Mouse (Mus musculus) splenic B cell, adult 2 months (primary cell): ENCODE measurements around the gene Calhm2.
A peak's percentile ranks its signal among the peaks of the same experiment; 100 is the strongest.
"Not testable (repeated sequence)": the region's sequence is repeated elsewhere in the genome, so short reads cannot be mapped to it uniquely, and the experiment has no call there.

ENCODE experiments used
- DNase-seq: peaks from one replicate; pipeline ENCODE4 v3.0.0-alpha.2; 2011; ENCODE audit warnings: low read depth, low spot score
- H3K27me3 ChIP-seq: 2 replicates; pipeline ENCODE4 v1.6.1; 2012; ENCODE audit warnings: mild to moderate bottlenecking, low read length, moderate library complexity, mixed read lengths; ENCODE audit not compliant: control insufficient read depth, poor library complexity, insufficient read depth, severe bottlenecking
- H3K36me3 ChIP-seq: 2 replicates; pipeline ENCODE4 v1.6.1; 2012; ENCODE audit warnings: mild to moderate bottlenecking, low read length, moderate library complexity, mixed read lengths; ENCODE audit not compliant: control insufficient read depth, poor library complexity, insufficient read depth, severe bottlenecking

Calhm2 gene

GRCm38 (mm10) chr19:47167617-47168214, 29.6 kb upstream of the Calhm2 start:
- no peaks in the 10 kb centered on the region for H3K36me3 ChIP-seq
- 0 out of 2 replicates have a peak, but pooled peaks cover 2% of the 10 kb centered on the region for H3K27me3 ChIP-seq
- no peak for DNase-seq

DNA sequence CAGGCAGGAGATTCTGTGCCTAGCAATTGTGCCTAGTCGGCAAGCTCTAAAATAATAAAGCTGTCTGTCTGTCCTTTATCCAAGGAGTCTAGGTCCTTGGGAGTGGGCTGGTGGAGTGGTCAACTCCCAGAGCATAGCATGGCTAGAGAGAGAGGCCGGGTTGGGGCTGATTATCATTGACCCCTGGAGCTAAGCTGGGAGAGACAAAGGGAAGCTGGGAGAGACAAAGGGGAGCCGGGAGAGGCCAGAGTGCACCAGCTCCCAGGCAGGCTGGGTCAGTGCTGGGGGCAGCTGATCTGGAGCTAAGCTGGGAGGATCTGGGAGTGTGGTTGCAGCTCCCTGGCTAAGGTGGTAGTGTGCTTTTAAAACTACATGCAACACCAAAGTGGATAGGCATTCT, 28.7 kb upstream of the Calhm2 start:
- H3K27me3 ChIP-seq, result 0 out of 2 replicates have a peak, but pooled peaks cover 2% of the 10 kb centered on the region
- no peak for DNase-seq
- H3K36me3 ChIP-seq, result no peaks in the 10 kb centered on the region

GRCm38 (mm10) chr19:47163176-47163744, 25.2 kb upstream of the Calhm2 start:
- 0 out of 2 replicates have a peak, but pooled peaks cover 2% of the 10 kb centered on the region for H3K27me3 ChIP-seq
- no peaks in the 10 kb centered on the region for H3K36me3 ChIP-seq
- DNase-seq, result no peak

DNA sequence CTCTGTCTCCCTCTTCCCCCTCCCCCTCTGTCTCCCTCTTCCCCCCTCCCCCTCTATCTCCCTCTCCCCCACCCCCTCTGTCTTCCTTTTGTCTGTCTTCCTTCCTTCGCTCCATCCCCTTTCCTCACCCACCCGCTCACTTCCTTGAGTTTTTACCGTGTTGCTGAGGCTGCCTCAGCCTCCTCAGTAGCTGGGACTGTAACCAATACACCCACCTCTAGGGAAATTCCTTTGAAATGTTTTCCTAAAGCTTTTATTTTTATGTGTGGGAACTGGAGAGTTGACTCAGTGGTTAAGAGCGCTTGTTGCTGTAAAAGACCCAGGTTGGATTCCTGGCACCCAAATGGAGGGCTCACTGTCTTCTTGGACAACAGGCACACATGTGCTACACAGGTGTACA, 23.6 kb upstream of the Calhm2 start:
- Histone ChIP-seq H3K27me3 (0 out of 2 replicates have a peak, but pooled peaks cover 1% of the 10 kb centered on the region), H3K36me3 (no peaks in the 10 kb centered on the region)
- DNase-seq, result no peak

- no peaks in the 10 kb centered on the region for H3K36me3 ChIP-seq
- no peaks in the 10 kb centered on the region for H3K27me3 ChIP-seq
- no peak for DNase-seq
Observed at GRCm38 (mm10) chr19:47157664-47158063, 19.6 kb upstream of the Calhm2 start, which contains the start of gene Calhm3. Gene Calhm3, minus strand, starts transcription at chr19:47157764.

- Histone ChIP-seq H3K27me3 (no peaks in the 10 kb centered on the region), H3K36me3 (no peaks in the 10 kb centered on the region)
- DNase-seq, result no peak
Observed at GRCm38 (mm10) chr19:47153767-47154166, 15.7 kb upstream of the Calhm2 start.

- Histone ChIP-seq H3K36me3 (no peaks in the 10 kb centered on the region), H3K27me3 (no peaks in the 10 kb centered on the region)
- DNase-seq, result no peak
Observed at GRCm38 (mm10) chr19:47152062-47152369, 13.9 kb upstream of the Calhm2 start.

GRCm38 (mm10) chr19:47151332-47152061, 13.4 kb upstream of the Calhm2 start:
- no peak for DNase-seq
- Histone ChIP-seq H3K27me3 (no peaks in the 10 kb centered on the region), H3K36me3 (no peaks in the 10 kb centered on the region)

- DNase-seq, result no peak
- Histone ChIP-seq H3K27me3 (no peaks in the 10 kb centered on the region), H3K36me3 (no peaks in the 10 kb centered on the region)
Observed at GRCm38 (mm10) chr19:47149854-47150253, 11.8 kb upstream of the Calhm2 start.

DNA sequence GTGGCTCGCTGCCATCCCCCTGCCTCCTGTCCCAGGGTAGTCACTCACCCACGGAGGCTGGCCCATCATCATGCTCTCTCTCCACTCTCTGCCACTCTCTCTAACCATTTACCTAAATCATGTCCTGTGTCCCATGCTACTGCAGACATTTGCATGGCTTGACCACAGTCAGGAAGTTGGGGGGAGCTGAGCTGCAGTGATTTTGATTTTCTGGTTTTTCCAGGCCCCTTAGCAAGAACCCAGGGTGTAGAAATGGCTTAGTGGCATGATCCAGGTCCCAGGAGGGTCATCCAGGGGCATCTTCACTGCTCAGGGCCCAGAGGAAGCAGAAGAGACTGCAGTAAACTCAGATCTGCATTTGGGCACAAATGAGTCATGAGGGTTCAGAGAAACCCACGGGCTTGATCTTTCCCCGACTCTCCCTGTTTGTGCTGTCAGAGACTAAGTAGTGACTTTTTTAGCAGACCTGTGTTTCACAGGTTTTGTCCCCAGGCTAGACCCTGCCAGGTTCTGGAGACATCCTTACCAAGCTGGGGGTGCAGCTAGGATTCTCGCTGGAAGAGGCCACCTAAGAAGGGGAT, 10.3 kb upstream of the Calhm2 start:
- DNase-seq, result peak; percentile 59
- Histone ChIP-seq H3K36me3 (no peaks in the 10 kb centered on the region), H3K27me3 (no peaks in the 10 kb centered on the region)

DNA sequence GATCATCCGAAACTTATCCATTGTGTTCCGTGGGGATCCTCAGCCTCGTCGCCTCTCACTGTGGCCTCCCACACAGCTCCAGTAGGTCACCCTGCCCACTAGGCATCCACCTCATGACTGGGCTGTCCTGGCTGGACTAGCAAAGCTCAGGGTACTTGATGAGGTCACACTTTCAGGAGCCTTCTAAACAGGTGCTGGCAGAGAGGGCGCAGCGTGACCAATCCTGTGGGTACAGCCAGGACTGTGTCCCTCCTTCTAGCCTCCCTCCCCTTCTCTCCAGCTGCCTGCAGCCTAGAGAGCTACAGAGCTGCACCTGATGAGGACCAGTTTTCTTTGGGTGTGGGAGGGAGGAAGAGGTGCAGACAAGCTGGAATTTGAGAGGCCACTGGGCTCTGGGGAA, 6.1 kb upstream of the Calhm2 start, which contains the start of gene Calhm1:
Calhm1 (minus strand) TSS at position 101 of the 400 bp plus-strand sequence.
- Histone ChIP-seq H3K27me3 (no peaks in the 10 kb centered on the region), H3K36me3 (no peaks in the 10 kb centered on the region)
- DNase-seq, result no peak

- Histone ChIP-seq H3K27me3 (no peaks in the 10 kb centered on the region), H3K36me3 (no peaks in the 10 kb centered on the region)
- no peak for DNase-seq
Observed at GRCm38 (mm10) chr19:47142438-47142837, 4.3 kb upstream of the Calhm2 start.

DNA sequence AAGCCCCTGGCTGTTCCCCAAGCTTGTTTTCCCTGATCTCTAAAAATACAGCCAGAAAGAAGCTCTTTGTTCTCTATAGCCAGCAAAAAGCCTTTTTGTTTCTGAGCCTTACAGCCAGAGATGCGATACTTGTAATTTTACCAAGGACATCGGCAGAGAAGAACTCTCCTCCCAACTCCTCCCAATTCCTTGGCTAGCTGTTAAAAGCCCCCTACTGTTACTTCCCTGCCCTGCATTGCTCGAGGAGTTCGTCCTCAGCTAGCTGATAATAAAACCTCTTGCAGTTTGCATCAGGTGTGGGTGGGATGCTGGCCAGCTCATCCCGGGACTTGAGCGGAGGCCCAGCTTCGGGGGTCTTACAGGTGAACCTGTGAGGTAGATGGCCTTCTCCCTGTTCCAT, 1.5 kb upstream of the Calhm2 start:
- not testable (repeated sequence) for DNase-seq, H3K36me3 ChIP-seq, H3K27me3 ChIP-seq

GRCm38 (mm10) chr19:47137051-47137581, 978 bp downstream of the Calhm2 start:
- Histone ChIP-seq H3K36me3 (peaks cover 6% of the 10 kb centered on the region), H3K27me3 (no peaks in the 10 kb centered on the region)
- DNase-seq, result peak; percentile 61

GRCm38 (mm10) chr19:47136170-47136569, 1.9 kb downstream of the Calhm2 start:
- peaks cover 9% of the 10 kb centered on the region for H3K36me3 ChIP-seq
- no peaks in the 10 kb centered on the region for H3K27me3 ChIP-seq
- no peak for DNase-seq
